Mouse (Mus musculus) embryonic facial prominence, embryonic 14.5 days (tissue): ENCODE results near the gene Slc18a3. TPM values are rescaled to one million over a fixed set of nuclear protein-coding genes. Genes with fewer than 3 reads are reported as not detected.
A peak's percentile ranks its signal among the peaks of the same experiment; 100 is the strongest.

ENCODE experiments used
- ATAC-seq: fragments of 200-750 bp; cut with Nextera tagmentation; 2 replicates; pipeline ENCODE4 v1.8.0; 2017; ENCODE audit warnings: low read depth, moderate number of reproducible peaks, moderate TSS enrichment
- DNase-seq: peaks from one replicate; pipeline ENCODE4 v3.0.0-alpha.2; 2015; ENCODE audit warnings: low spot score
- H3K27ac ChIP-seq: fragments of 300-500 bp; sonication (generic); replicated peaks from 2 replicates; pipeline ENCODE4 v1.5.1; 2014; ENCODE audit warnings: low read depth, mild to moderate bottlenecking, low read length, moderate library complexity
- H3K27me3 ChIP-seq: fragments of 300-500 bp; sonication (generic); replicated peaks from 2 replicates; pipeline ENCODE4 v1.6.1; 2014; ENCODE audit warnings: low read length; ENCODE audit not compliant: control insufficient read depth, insufficient read depth
- H3K36me3 ChIP-seq: fragments of 300-500 bp; sonication (generic); 2 replicates; pipeline ENCODE4 v1.6.1; 2014; ENCODE audit warnings: low read length, mixed read lengths; ENCODE audit not compliant: control insufficient read depth, insufficient read depth
- H3K4me1 ChIP-seq: fragments of 300-500 bp; sonication (generic); 2 replicates; pipeline ENCODE4 v1.6.1; 2014; ENCODE audit warnings: antibody characterized with exemption, low read length; ENCODE audit not compliant: control insufficient read depth, insufficient read depth
- H3K4me2 ChIP-seq: fragments of 300-500 bp; sonication (generic); 2 replicates; pipeline ENCODE4 v1.6.1; 2014; ENCODE audit warnings: low read depth, mild to moderate bottlenecking, low read length, moderate library complexity, mixed read lengths
- H3K4me3 ChIP-seq: fragments of 300-500 bp; sonication (generic); 2 replicates; pipeline ENCODE4 v1.5.1; 2014; ENCODE audit warnings: low read depth, mild to moderate bottlenecking, low read length
- H3K9ac ChIP-seq: fragments of 300-500 bp; sonication (generic); 2 replicates; pipeline ENCODE4 v1.6.1; 2014; ENCODE audit warnings: low read depth, mild to moderate bottlenecking, low read length, moderate library complexity, mixed read lengths
- H3K9me3 ChIP-seq: fragments of 300-500 bp; sonication (generic); 2 replicates; pipeline ENCODE4 v1.6.1; 2016; ENCODE audit warnings: low read length; ENCODE audit not compliant: control insufficient read depth
- WGBS: fragments of 180-500 bp; shearing (Covaris S2); extraction: QIAGEN DNeasy Blood & Tissue Kit; methylation state at CpG from one replicate; pipeline ENCODE4 v1.1.7; 2014; 5-methylcytosine and 5-hydroxymethylcytosine counted together
- polyA plus RNA-seq: library from polyadenylated mRNA; unstranded; fragments of >200 nt; fragmentation: Nextera tagmentation; extraction: Ambion mirVana; gene quantifications from 2 replicates; pipeline ENCODE4 v1.2.1, GENCODE M21; 2014

Slc18a3 gene
- polyA plus RNA-seq, 1 experiment from 2014 or later: 0.67 TPM

DNA sequence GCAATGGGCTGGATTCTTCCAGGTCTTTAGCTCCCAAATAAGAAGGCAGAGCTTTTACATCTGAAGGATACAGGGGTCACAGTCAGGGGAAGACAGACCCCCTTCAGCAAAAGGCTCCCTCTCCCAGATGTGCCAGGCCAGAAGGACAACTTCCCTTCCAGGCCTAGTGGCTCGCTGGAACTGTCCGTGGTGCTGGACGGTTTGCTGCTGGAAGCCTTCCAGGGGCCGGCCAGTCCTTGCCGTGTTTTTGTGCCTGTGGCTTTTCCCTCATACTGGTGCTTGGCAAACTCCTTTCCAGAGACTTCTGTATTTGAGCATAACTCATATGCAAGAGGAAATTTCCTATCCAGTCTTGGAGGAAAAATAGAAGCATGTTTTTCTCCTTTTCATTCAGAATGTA lies 3.0 kb upstream of the Slc18a3 start:
- Histone ChIP-seq H3K27ac (no peak overlapping the region), H3K4me1 (peaks cover 5% of the 10 kb centered on the region; the same call in 1 of the 2 replicates), H3K9me3 (no peaks in the 10 kb centered on the region), H3K9ac (no peak overlapping the region), H3K4me2 (no peak overlapping the region), H3K36me3 (no peaks in the 10 kb centered on the region), H3K27me3 (peaks cover 58% of the 10 kb centered on the region), H3K4me3 (no peak overlapping the region)
- no peak for ATAC-seq
- WGBS: 1% methylated on average over 5 of the region's 5 CpGs
- DNase-seq: peak; percentile 64

DNA sequence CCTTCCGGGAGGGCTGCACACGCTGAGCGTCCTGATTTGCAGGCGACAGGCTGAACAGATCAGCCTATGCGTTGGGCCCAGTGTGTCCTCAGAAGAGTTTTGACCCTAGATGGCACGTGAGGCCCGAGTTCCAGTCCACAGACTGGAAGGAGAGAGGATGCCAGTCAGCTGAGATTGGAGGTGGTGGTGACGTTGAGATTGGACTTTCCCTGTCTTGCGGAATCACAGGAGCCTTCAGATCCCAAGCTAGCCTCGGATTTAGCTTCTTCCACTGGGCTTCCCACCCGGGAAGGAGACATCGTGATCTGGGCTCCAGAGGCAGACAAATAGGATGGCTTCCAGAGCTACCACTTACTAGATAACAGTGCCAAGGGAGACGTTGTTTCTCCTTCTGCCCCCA lies 1.2 kb upstream of the Slc18a3 start, which contains the start of gene Chat:
Chat (minus strand) TSS at position 101 of the 400 bp plus-strand sequence.
- peak within 1 kb of the TSS; percentile 67 for H3K4me2 ChIP-seq
- peaks cover 5% of the 10 kb centered on the region; the same call in 1 of the 2 replicates for H3K4me1 ChIP-seq
- H3K36me3 ChIP-seq: no peaks in the 10 kb centered on the region
- 14% methylated on average over 13 of the region's 13 CpGs for WGBS
- DNase-seq (no peak), ATAC-seq (no peak)
- no peak within 1 kb of the TSS for H3K27ac ChIP-seq
- no peaks in the 10 kb centered on the region for H3K9me3 ChIP-seq
- H3K9ac ChIP-seq: no peak within 1 kb of the TSS
- H3K27me3 ChIP-seq: peaks cover 76% of the 10 kb centered on the region
- H3K4me3 ChIP-seq: peak within 1 kb of the TSS; percentile 40

DNA sequence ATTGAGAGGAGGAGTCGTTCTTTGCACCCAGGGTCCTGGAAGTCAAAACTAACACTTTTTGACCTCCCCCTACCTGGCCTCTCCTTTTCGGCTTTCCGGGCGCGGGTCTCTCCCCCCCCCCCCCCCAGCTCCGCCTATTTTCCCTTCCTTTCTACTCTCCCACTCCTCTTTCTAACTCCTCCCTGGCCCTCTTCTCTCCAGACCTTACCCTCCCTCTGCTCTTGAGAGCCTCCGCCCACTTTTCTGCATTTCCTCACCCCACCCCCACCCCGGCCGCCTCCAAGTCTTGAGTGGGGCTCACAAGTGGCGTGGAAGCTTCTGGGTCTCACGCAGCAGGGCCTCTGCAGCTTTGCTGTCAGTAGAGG lies 838 bp upstream of the Slc18a3 start:
- H3K27me3 ChIP-seq: peaks cover 80% of the 10 kb centered on the region
- DNase-seq (no peak), ATAC-seq (no peak)
- no peak overlapping the region for H3K9ac ChIP-seq
- peak overlapping the region; percentile 40 for H3K4me3 ChIP-seq
- 2% methylated on average over 7 of the region's 11 CpGs for WGBS
- no peaks in the 10 kb centered on the region for H3K36me3 ChIP-seq
- peak overlapping the region; percentile 67 for H3K4me2 ChIP-seq
- H3K4me1 ChIP-seq: peaks cover 5% of the 10 kb centered on the region; the same call in 1 of the 2 replicates
- H3K27ac ChIP-seq: no peak overlapping the region
- no peaks in the 10 kb centered on the region for H3K9me3 ChIP-seq

DNA sequence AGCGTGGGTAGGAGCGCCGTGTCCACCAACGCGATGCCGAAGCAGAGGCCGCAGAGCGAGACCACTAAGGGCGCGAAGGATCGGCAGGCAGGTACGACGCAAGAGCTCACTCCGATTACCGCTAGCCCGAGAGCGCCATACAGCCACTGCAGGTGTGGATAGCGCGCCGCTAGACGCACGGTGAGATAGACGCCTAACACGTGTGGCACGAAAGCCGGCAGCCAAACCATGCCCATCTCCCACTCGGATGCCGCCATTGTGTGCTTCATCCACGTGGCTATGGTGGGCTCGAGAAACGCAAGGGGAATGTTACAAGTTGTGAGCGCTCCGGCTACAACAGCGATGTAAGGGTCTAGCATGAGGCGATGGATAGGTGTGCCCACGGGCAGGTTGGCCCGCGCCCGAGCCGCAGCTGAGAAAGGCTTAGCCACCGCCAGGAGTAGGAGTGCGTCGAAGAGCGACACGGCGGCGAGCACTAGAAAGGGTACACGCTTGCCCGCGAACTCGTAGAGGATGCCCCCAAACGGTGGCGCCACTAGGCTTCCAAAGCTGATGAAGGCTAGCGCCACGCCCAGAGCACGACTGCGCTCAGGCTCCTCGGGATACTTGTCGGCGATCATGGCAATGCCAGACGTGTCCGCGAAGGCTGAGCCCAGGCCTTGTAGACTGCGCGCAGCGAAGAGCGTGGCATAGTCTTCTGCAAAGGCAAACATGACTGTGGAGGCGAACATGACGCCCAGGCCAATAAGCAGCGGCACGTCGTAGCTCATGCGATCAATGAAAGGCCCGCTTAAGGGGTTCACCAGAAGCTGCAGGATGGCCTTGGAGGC lies 1.2 kb downstream of the Slc18a3 start:
- Histone ChIP-seq H3K9me3 (no peaks in the 10 kb centered on the region), H3K4me1 (peaks cover 5% of the 10 kb centered on the region; the same call in 1 of the 2 replicates), H3K36me3 (no peaks in the 10 kb centered on the region), H3K9ac (no peak overlapping the region), H3K4me3 (peak overlapping the region; percentile 40), H3K4me2 (0 out of 2 replicates have a peak overlapping the region, but pooled peaks have one; percentile 67), H3K27me3 (peaks cover 96% of the 10 kb centered on the region), H3K27ac (no peak overlapping the region)
- ATAC-seq (no peak), DNase-seq (no peak)
- WGBS: 3% methylated on average over 55 of the region's 74 CpGs

DNA sequence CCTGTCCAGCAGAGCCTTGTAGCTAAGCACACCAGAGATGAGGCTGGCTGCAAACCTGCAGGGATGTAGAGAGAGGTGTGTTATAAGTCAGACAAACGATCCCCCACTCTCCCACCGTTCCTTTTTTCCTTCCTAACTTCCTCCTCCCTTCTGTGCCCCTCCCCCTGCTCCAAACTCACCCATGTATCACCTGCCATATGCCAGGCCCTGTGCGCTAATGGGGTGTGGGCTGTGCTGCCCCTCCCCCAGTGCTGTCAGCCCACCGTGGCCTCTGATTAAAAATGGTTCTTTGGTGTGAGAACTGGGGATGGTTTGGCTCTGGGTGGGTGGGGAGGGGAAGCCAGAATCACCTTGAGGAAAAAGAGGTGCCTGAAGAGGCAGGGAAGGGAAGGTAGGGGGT lies 12.1 kb downstream of the Slc18a3 start:
- no peak for DNase-seq
- Histone ChIP-seq H3K9ac (no peak overlapping the region), H3K27me3 (peaks cover 14% of the 10 kb centered on the region)

DNA sequence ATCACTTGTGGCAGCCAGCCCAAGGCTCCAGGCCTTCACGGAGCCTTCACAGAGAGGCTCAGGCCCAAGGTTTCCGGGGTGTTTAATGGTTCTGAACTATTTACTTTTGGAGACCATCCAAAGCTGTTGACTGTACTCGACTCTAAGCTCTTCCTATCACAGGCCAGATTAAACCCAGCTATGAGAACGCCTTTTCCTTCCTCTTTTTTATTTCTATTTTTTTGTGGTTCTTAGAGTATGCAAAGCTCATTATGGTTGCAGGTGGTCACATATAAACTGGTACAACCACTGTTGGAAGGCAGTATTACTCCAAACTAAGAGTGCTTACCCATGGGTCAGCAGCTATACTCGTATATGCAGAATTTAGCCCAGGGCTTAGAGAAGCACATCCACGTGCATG lies 17.7 kb downstream of the Slc18a3 start:
- Histone ChIP-seq H3K27me3 (no peaks in the 10 kb centered on the region; the same call in 1 of the 2 replicates), H3K4me1 (no peaks in the 10 kb centered on the region), H3K4me2 (no peak overlapping the region), H3K9me3 (no peaks in the 10 kb centered on the region), H3K36me3 (no peaks in the 10 kb centered on the region), H3K27ac (no peak overlapping the region), H3K4me3 (no peak overlapping the region), H3K9ac (no peak overlapping the region)
- DNase-seq (no peak), ATAC-seq (no peak)
- WGBS: 80% methylated on average over 6 of the region's 6 CpGs

More for the DNA sequence above, 12.1 kb downstream of the Slc18a3 start:
- H3K4me3 ChIP-seq: no peak overlapping the region
- no peak overlapping the region for H3K27ac ChIP-seq
- H3K4me1 ChIP-seq: no peaks in the 10 kb centered on the region
- H3K36me3 ChIP-seq: no peaks in the 10 kb centered on the region
- no peak overlapping the region for H3K4me2 ChIP-seq
- whole genome bisulfite sequencing: 24% methylated on average over 4 of the region's 4 CpGs
- no peak for ATAC-seq
- H3K9me3 ChIP-seq: no peaks in the 10 kb centered on the region

DNA sequence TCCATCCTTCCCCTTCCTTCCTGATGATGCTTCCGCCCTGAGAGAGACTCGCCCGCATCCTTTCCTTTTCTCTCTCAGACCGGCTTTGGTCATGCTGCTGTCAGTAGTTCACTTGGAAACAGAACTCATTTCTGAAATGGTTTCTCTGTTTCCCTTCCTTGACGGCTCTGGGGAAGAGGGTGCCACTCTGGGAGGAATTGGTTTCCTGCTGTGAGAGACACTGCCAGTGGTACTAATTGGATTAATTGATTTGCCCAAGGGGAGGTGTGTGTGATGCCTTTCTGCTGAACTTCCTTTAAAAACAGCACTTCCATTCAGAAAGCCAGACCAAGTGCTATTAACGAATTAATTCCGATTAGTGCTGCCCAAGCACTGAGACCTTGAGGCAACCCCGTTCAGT lies 21.2 kb downstream of the Slc18a3 start:
- H3K36me3 ChIP-seq: no peaks in the 10 kb centered on the region
- H3K4me2 ChIP-seq: no peak overlapping the region
- H3K4me1 ChIP-seq: no peaks in the 10 kb centered on the region
- ATAC-seq (no peak), DNase-seq (peak; percentile 8)
- H3K9me3 ChIP-seq: no peaks in the 10 kb centered on the region
- H3K4me3 ChIP-seq: no peak overlapping the region
- no peak overlapping the region for H3K27ac ChIP-seq
- no peak overlapping the region for H3K9ac ChIP-seq
- H3K27me3 ChIP-seq: no peaks in the 10 kb centered on the region; the same call in 1 of the 2 replicates
- 16% methylated on average over 8 of the region's 8 CpGs for WGBS

DNA sequence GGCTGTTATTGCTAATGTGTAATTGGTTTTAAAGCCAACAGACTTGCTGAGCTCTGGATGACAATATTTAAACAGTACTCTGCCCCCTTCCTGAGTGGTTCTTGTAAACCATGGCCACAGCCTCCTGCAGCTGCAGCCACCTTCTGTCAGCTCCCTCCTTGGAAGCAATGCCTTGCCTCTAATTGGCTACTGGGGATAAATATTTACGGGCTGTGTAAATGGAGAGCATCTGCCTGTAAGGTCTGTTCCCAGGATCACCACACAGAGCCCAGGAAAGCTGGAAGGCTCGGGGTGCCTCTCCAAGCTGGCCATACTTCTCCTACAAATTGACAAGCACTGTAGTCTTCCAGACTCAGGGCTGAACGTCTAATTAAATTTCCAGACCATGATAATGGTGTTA lies 24.9 kb downstream of the Slc18a3 start:
- peak; percentile 44; the same call in 1 of the 2 replicates for ATAC-seq
- WGBS: 44% methylated on average over 3 of the region's 3 CpGs
- DNase-seq: peak; percentile 27
- Histone ChIP-seq H3K4me3 (no peak overlapping the region), H3K27me3 (no peaks in the 10 kb centered on the region; the same call in 1 of the 2 replicates), H3K9me3 (no peaks in the 10 kb centered on the region), H3K36me3 (no peaks in the 10 kb centered on the region), H3K4me2 (no peak overlapping the region), H3K9ac (no peak overlapping the region), H3K4me1 (no peaks in the 10 kb centered on the region), H3K27ac (no peak overlapping the region)

DNA sequence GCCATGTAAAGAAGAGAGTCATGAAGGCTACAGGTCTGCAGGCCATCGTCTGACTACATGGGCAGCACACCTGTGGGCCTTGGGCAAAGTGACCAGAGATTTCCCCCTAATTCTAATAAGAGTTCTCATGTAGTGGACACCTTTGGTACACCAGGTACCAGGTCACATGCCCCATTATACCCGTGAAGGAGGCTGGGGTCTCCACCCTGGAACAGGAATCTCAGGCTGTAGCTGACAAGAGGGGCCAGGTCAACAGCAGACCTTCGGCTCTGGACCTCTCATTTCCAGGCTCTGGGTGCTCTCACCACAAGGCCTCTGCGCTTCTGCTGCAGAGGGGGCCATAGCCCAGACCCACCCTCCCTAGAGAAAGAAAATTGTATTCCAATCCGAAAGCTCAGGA lies 25.3 kb downstream of the Slc18a3 start:
- DNase-seq (no peak), ATAC-seq (no peak)
- no peaks in the 10 kb centered on the region; the same call in 1 of the 2 replicates for H3K27me3 ChIP-seq
- no peak overlapping the region for H3K9ac ChIP-seq
- H3K9me3 ChIP-seq: no peaks in the 10 kb centered on the region
- no peaks in the 10 kb centered on the region for H3K36me3 ChIP-seq
- no peak overlapping the region for H3K4me3 ChIP-seq
- H3K4me2 ChIP-seq: no peak overlapping the region
- no peaks in the 10 kb centered on the region for H3K4me1 ChIP-seq
- 80% methylated on average over 5 of the region's 5 CpGs for WGBS
- no peak overlapping the region for H3K27ac ChIP-seq
